Mouse (Mus musculus) kidney, embryonic 14.5 days (tissue): Measurements from ENCODE around the gene Syce3. TPM values are rescaled to one million over a fixed set of nuclear protein-coding genes. Genes with fewer than 3 reads are reported as not detected.

Experiments
- ATAC-seq: fragments of 200-750 bp; cut with Nextera tagmentation; 2 replicates; pipeline ENCODE4 v1.8.0; 2017; ENCODE audit warnings: moderate number of reproducible peaks, mild to moderate bottlenecking, moderate TSS enrichment, moderate library complexity; ENCODE audit not compliant: low FRiP score, low TSS enrichment
- H3K27ac ChIP-seq: fragments of 300-500 bp; sonication (generic); 2 replicates; pipeline ENCODE4 v1.5.1; 2014; ENCODE audit warnings: low read depth, mild to moderate bottlenecking, low read length, moderate library complexity, mixed read lengths
- H3K27me3 ChIP-seq: fragments of 300-500 bp; sonication (generic); 2 replicates; pipeline ENCODE4 v1.6.1; 2014; ENCODE audit warnings: mild to moderate bottlenecking, low read length; ENCODE audit not compliant: control insufficient read depth, insufficient read depth
- H3K36me3 ChIP-seq: fragments of 300-500 bp; sonication (generic); 2 replicates; pipeline ENCODE4 v1.6.1; 2014; ENCODE audit warnings: low read length, mixed read lengths; ENCODE audit not compliant: control insufficient read depth, insufficient read depth
- H3K4me1 ChIP-seq: fragments of 300-500 bp; sonication (generic); 2 replicates; pipeline ENCODE4 v1.6.1; 2014; ENCODE audit warnings: low read length, mixed read lengths; ENCODE audit not compliant: control insufficient read depth, insufficient read depth
- H3K4me2 ChIP-seq: fragments of 300-500 bp; sonication (generic); replicated peaks from 2 replicates; pipeline ENCODE4 v1.6.1; 2014; ENCODE audit warnings: low read depth, mild to moderate bottlenecking, low read length
- H3K4me3 ChIP-seq: fragments of 300-500 bp; sonication (generic); 2 replicates; pipeline ENCODE4 v1.5.1; 2014; ENCODE audit warnings: mild to moderate bottlenecking, low read length
- H3K9ac ChIP-seq: fragments of 300-500 bp; sonication (generic); 2 replicates; pipeline ENCODE4 v1.6.1; 2014; ENCODE audit warnings: low read depth, mild to moderate bottlenecking, low read length, moderate library complexity
- H3K9me3 ChIP-seq: fragments of 300-500 bp; sonication (generic); 2 replicates; pipeline ENCODE4 v1.6.1; 2016; ENCODE audit warnings: low read length; ENCODE audit not compliant: control insufficient read depth
- WGBS: fragments of 180-500 bp; shearing (Covaris S2); extraction: QIAGEN DNeasy Blood & Tissue Kit; methylation state at CpG from one replicate; pipeline ENCODE4 v1.1.7; 2014; 5-methylcytosine and 5-hydroxymethylcytosine counted together
- polyA plus RNA-seq: library from polyadenylated mRNA; unstranded; fragments of >200 nt; fragmentation: Nextera tagmentation; extraction: Ambion mirVana; gene quantifications from 2 replicates; pipeline ENCODE4 v1.2.1, GENCODE M21; 2014

Syce3 gene
- polyA plus RNA-seq, 1 experiment from 2014 or later, result not detected

GRCm38 (mm10) chr15:89399716-89400115 lies 10.6 kb downstream of the Syce3 start:
- Histone ChIP-seq H3K9ac (no peak overlapping the region), H3K9me3 (no peaks in the 10 kb centered on the region), H3K36me3 (no peaks in the 10 kb centered on the region), H3K27ac (no peak overlapping the region), H3K4me3 (no peak overlapping the region), H3K4me1 (no peaks in the 10 kb centered on the region), H3K27me3 (no peaks in the 10 kb centered on the region), H3K4me2 (no peak overlapping the region)
- ATAC-seq, result no peak
- 31% methylated on average over 1 of the region's 1 CpGs for WGBS

- H3K9me3 ChIP-seq, result no peaks in the 10 kb centered on the region
- H3K27ac ChIP-seq, result no peak overlapping the region
- whole genome bisulfite sequencing, result 89% methylated on average over 2 of the region's 2 CpGs
- no peak overlapping the region for H3K4me2 ChIP-seq
- no peaks in the 10 kb centered on the region for H3K36me3 ChIP-seq
- no peak overlapping the region for H3K9ac ChIP-seq
- no peak overlapping the region for H3K4me3 ChIP-seq
- no peaks in the 10 kb centered on the region for H3K27me3 ChIP-seq
- no peak for ATAC-seq
- H3K4me1 ChIP-seq, result no peaks in the 10 kb centered on the region
Observed at GRCm38 (mm10) chr15:89398146-89398545, 12.2 kb downstream of the Syce3 start.

GRCm38 (mm10) chr15:89396883-89397282 lies 13.4 kb downstream of the Syce3 start:
- ATAC-seq, result no peak
- Histone ChIP-seq H3K4me1 (no peaks in the 10 kb centered on the region), H3K4me3 (no peak overlapping the region), H3K27ac (no peak overlapping the region), H3K4me2 (no peak overlapping the region), H3K9me3 (no peaks in the 10 kb centered on the region), H3K36me3 (no peaks in the 10 kb centered on the region), H3K27me3 (no peaks in the 10 kb centered on the region), H3K9ac (no peak overlapping the region)
- WGBS, result 83% methylated on average over 4 of the region's 4 CpGs

- Histone ChIP-seq H3K27me3 (no peaks in the 10 kb centered on the region), H3K4me1 (no peaks in the 10 kb centered on the region), H3K9me3 (no peaks in the 10 kb centered on the region), H3K36me3 (no peaks in the 10 kb centered on the region), H3K4me3 (no peak overlapping the region), H3K27ac (no peak overlapping the region), H3K9ac (no peak overlapping the region), H3K4me2 (no peak overlapping the region)
- 93% methylated on average over 10 of the region's 10 CpGs for WGBS
- no peak for ATAC-seq
Observed at GRCm38 (mm10) chr15:89390081-89390480, 20.2 kb downstream of the Syce3 start.

GRCm38 (mm10) chr15:89387127-89387526 lies 23.2 kb downstream of the Syce3 start:
- Histone ChIP-seq H3K27ac (no peak overlapping the region), H3K9ac (no peak overlapping the region), H3K4me1 (no peaks in the 10 kb centered on the region), H3K4me3 (no peak overlapping the region), H3K4me2 (no peak overlapping the region), H3K9me3 (no peaks in the 10 kb centered on the region), H3K36me3 (no peaks in the 10 kb centered on the region), H3K27me3 (no peaks in the 10 kb centered on the region; the same call in 1 of the 2 replicates)
- 48% methylated on average over 12 of the region's 12 CpGs for WGBS
- no peak for ATAC-seq

GRCm38 (mm10) chr15:89384617-89385016 lies 25.7 kb downstream of the Syce3 start, which contains the start of gene Klhdc7b:
TSS of gene Klhdc7b (plus strand) at chr15:89384917.
- H3K27me3 ChIP-seq, result peaks cover 7% of the 10 kb centered on the region
- WGBS, result 90% methylated on average over 7 of the region's 7 CpGs
- no peak within 1 kb of the TSS for H3K27ac ChIP-seq
- H3K9ac ChIP-seq, result no peak within 1 kb of the TSS
- H3K9me3 ChIP-seq, result no peaks in the 10 kb centered on the region
- no peak within 1 kb of the TSS for H3K4me2 ChIP-seq
- no peaks in the 10 kb centered on the region for H3K36me3 ChIP-seq
- ATAC-seq, result no peak
- H3K4me1 ChIP-seq, result peaks cover under 1% of the 10 kb centered on the region; the same call in 1 of the 2 replicates
- no peak within 1 kb of the TSS for H3K4me3 ChIP-seq

- Histone ChIP-seq H3K27me3 (peaks cover 44% of the 10 kb centered on the region), H3K9ac (no peak overlapping the region), H3K9me3 (no peaks in the 10 kb centered on the region), H3K27ac (no peak overlapping the region), H3K36me3 (no peaks in the 10 kb centered on the region), H3K4me3 (peak overlapping the region; percentile 43), H3K4me1 (peaks cover 18% of the 10 kb centered on the region; the same call in 1 of the 2 replicates), H3K4me2 (peak overlapping the region; percentile 71)
- WGBS, result 9% methylated on average over 10 of the region's 10 CpGs
- no peak for ATAC-seq
Observed at GRCm38 (mm10) chr15:89379429-89379828, 30.9 kb downstream of the Syce3 start.

GRCm38 (mm10) chr15:89378831-89379401 lies 31.4 kb downstream of the Syce3 start, which contains the start of gene Odf3b:
TSS of gene Odf3b (minus strand) at chr15:89379282.
- peaks cover 21% of the 10 kb centered on the region; the same call in 1 of the 2 replicates for H3K4me1 ChIP-seq
- H3K9me3 ChIP-seq, result no peaks in the 10 kb centered on the region
- H3K36me3 ChIP-seq, result no peaks in the 10 kb centered on the region
- H3K27ac ChIP-seq, result no peak within 1 kb of the TSS
- WGBS, result under 1% methylated on average over 33 of the region's 33 CpGs
- peak within 1 kb of the TSS; percentile 43 for H3K4me3 ChIP-seq
- peak within 1 kb of the TSS; percentile 28; the same call in 1 of the 2 replicates for H3K9ac ChIP-seq
- peaks cover 44% of the 10 kb centered on the region for H3K27me3 ChIP-seq
- H3K4me2 ChIP-seq, result peak within 1 kb of the TSS; percentile 71
- ATAC-seq, result no peak

- Histone ChIP-seq H3K36me3 (no peaks in the 10 kb centered on the region), H3K4me1 (peaks cover 21% of the 10 kb centered on the region; the same call in 1 of the 2 replicates), H3K9ac (peak overlapping the region; percentile 28; the same call in 1 of the 2 replicates), H3K4me3 (peak overlapping the region; percentile 43), H3K27ac (no peak overlapping the region), H3K27me3 (peaks cover 44% of the 10 kb centered on the region), H3K9me3 (no peaks in the 10 kb centered on the region), H3K4me2 (peak overlapping the region; percentile 71)
- WGBS, result 11% methylated on average over 46 of the region's 46 CpGs
- no peak for ATAC-seq
Observed at GRCm38 (mm10) chr15:89377938-89378828, 32.1 kb downstream of the Syce3 start.
